Mouse (Mus musculus): ENCODE data around the gene Gm28372. TPM values are rescaled to one million over a fixed set of nuclear protein-coding genes. Genes with fewer than 3 reads are reported as not detected.

Gm28372 gene
- polyA plus RNA-seq, 1 experiment from 2014 or later, result not detected

GRCm38 (mm10) chr2:130383205-130383604 lies 21.8 kb upstream of the Gm28372 start:
- Histone ChIP-seq H3K4me1 (ENCODE audit: control insufficient read depth, insufficient read depth, low read length) (no peaks in the 10 kb centered on the region), H3K4me3 (ENCODE audit: low read depth, low read length) (no peak overlapping the region), H3K9me3 (ENCODE audit: control insufficient read depth, low read depth, low read length) (no peaks in the 10 kb centered on the region), H3K4me2 (replicated peaks; ENCODE audit: low read depth, low read length) (no peak overlapping the region), H3K9ac (replicated peaks; ENCODE audit: low read depth, low read length) (no peak overlapping the region), H3K36me3 (ENCODE audit: control insufficient read depth, insufficient read depth, low read length) (no peaks in the 10 kb centered on the region), H3K27me3 (ENCODE audit: control insufficient read depth, insufficient read depth, low read length) (no peaks in the 10 kb centered on the region), H3K27ac (ENCODE audit: low read length) (no peak overlapping the region)
- no peak for ATAC-seq (ENCODE audit: insufficient number of reproducible peaks, insufficient read depth, low FRiP score, low read depth)
- WGBS, result 56% methylated on average over 3 of the region's 3 CpGs

- no peak for ATAC-seq (ENCODE audit: insufficient number of reproducible peaks, insufficient read depth, low FRiP score, low read depth)
Observed at GRCm38 (mm10) chr2:130383895-130384294, 21.1 kb upstream of the Gm28372 start.

GRCm38 (mm10) chr2:130386212-130386611 lies 18.8 kb upstream of the Gm28372 start:
- ATAC-seq (ENCODE audit: insufficient number of reproducible peaks, insufficient read depth, low FRiP score, low read depth), result no peak

More at GRCm38 (mm10) chr2:130383895-130384294, 21.1 kb upstream of the Gm28372 start:
- H3K36me3 ChIP-seq (ENCODE audit: control insufficient read depth, insufficient read depth, low read length), result no peaks in the 10 kb centered on the region
- H3K4me2 ChIP-seq (replicated peaks; ENCODE audit: low read depth, low read length), result no peak overlapping the region
- no peak overlapping the region for H3K9ac ChIP-seq (replicated peaks; ENCODE audit: low read depth, low read length)
- no peaks in the 10 kb centered on the region for H3K9me3 ChIP-seq (ENCODE audit: control insufficient read depth, low read depth, low read length)
- H3K27me3 ChIP-seq (ENCODE audit: control insufficient read depth, insufficient read depth, low read length), result no peaks in the 10 kb centered on the region
- WGBS, result 65% methylated on average over 6 of the region's 6 CpGs
- H3K27ac ChIP-seq (ENCODE audit: low read length), result no peak overlapping the region
- no peaks in the 10 kb centered on the region for H3K4me1 ChIP-seq (ENCODE audit: control insufficient read depth, insufficient read depth, low read length)
- H3K4me3 ChIP-seq (ENCODE audit: low read depth, low read length), result no peak overlapping the region

GRCm38 (mm10) chr2:130388796-130389195 lies 16.2 kb upstream of the Gm28372 start:
- Histone ChIP-seq H3K36me3 (ENCODE audit: control insufficient read depth, insufficient read depth, low read length) (no peaks in the 10 kb centered on the region; the same call in 1 of the 2 replicates), H3K9ac (replicated peaks; ENCODE audit: low read depth, low read length) (no peak overlapping the region), H3K27ac (ENCODE audit: low read length) (no peak overlapping the region), H3K9me3 (ENCODE audit: control insufficient read depth, low read depth, low read length) (no peaks in the 10 kb centered on the region), H3K4me1 (ENCODE audit: control insufficient read depth, insufficient read depth, low read length) (no peaks in the 10 kb centered on the region), H3K4me3 (ENCODE audit: low read depth, low read length) (no peak overlapping the region), H3K27me3 (ENCODE audit: control insufficient read depth, insufficient read depth, low read length) (no peaks in the 10 kb centered on the region), H3K4me2 (replicated peaks; ENCODE audit: low read depth, low read length) (no peak overlapping the region)
- 81% methylated on average over 2 of the region's 2 CpGs for WGBS
- no peak for ATAC-seq (ENCODE audit: insufficient number of reproducible peaks, insufficient read depth, low FRiP score, low read depth)

More at GRCm38 (mm10) chr2:130386212-130386611, 18.8 kb upstream of the Gm28372 start:
- WGBS, result 68% methylated on average over 1 of the region's 1 CpGs
- Histone ChIP-seq H3K4me3 (ENCODE audit: low read depth, low read length) (no peak overlapping the region), H3K27me3 (ENCODE audit: control insufficient read depth, insufficient read depth, low read length) (no peaks in the 10 kb centered on the region), H3K9ac (replicated peaks; ENCODE audit: low read depth, low read length) (no peak overlapping the region), H3K4me2 (replicated peaks; ENCODE audit: low read depth, low read length) (no peak overlapping the region), H3K4me1 (ENCODE audit: control insufficient read depth, insufficient read depth, low read length) (no peaks in the 10 kb centered on the region), H3K9me3 (ENCODE audit: control insufficient read depth, low read depth, low read length) (no peaks in the 10 kb centered on the region), H3K36me3 (ENCODE audit: control insufficient read depth, insufficient read depth, low read length) (no peaks in the 10 kb centered on the region; the same call in 1 of the 2 replicates), H3K27ac (ENCODE audit: low read length) (no peak overlapping the region)

- H3K4me3 ChIP-seq (ENCODE audit: low read depth, low read length), result no peak overlapping the region
- no peak overlapping the region for H3K9ac ChIP-seq (replicated peaks; ENCODE audit: low read depth, low read length)
- no peaks in the 10 kb centered on the region for H3K9me3 ChIP-seq (ENCODE audit: control insufficient read depth, low read depth, low read length)
- no peak for ATAC-seq (ENCODE audit: insufficient number of reproducible peaks, insufficient read depth, low FRiP score, low read depth)
- H3K36me3 ChIP-seq (ENCODE audit: control insufficient read depth, insufficient read depth, low read length), result no peaks in the 10 kb centered on the region; the same call in 1 of the 2 replicates
- no peak overlapping the region for H3K27ac ChIP-seq (ENCODE audit: low read length)
- WGBS, result 77% methylated on average over 11 of the region's 11 CpGs
- H3K4me2 ChIP-seq (replicated peaks; ENCODE audit: low read depth, low read length), result no peak overlapping the region
- H3K27me3 ChIP-seq (ENCODE audit: control insufficient read depth, insufficient read depth, low read length), result no peaks in the 10 kb centered on the region
- H3K4me1 ChIP-seq (ENCODE audit: control insufficient read depth, insufficient read depth, low read length), result no peaks in the 10 kb centered on the region; the same call in 1 of the 2 replicates
Observed at GRCm38 (mm10) chr2:130390993-130391625, 13.9 kb upstream of the Gm28372 start.

GRCm38 (mm10) chr2:130392836-130393235 lies 12.2 kb upstream of the Gm28372 start:
- Histone ChIP-seq H3K27me3 (ENCODE audit: control insufficient read depth, insufficient read depth, low read length) (no peaks in the 10 kb centered on the region), H3K27ac (ENCODE audit: low read length) (no peak overlapping the region), H3K4me1 (ENCODE audit: control insufficient read depth, insufficient read depth, low read length) (peaks cover 9% of the 10 kb centered on the region; the same call in 1 of the 2 replicates), H3K4me3 (ENCODE audit: low read depth, low read length) (no peak overlapping the region), H3K36me3 (ENCODE audit: control insufficient read depth, insufficient read depth, low read length) (no peaks in the 10 kb centered on the region; the same call in 1 of the 2 replicates), H3K4me2 (replicated peaks; ENCODE audit: low read depth, low read length) (no peak overlapping the region), H3K9ac (replicated peaks; ENCODE audit: low read depth, low read length) (no peak overlapping the region), H3K9me3 (ENCODE audit: control insufficient read depth, low read depth, low read length) (no peaks in the 10 kb centered on the region)
- 78% methylated on average over 3 of the region's 3 CpGs for WGBS
- ATAC-seq (ENCODE audit: insufficient number of reproducible peaks, insufficient read depth, low FRiP score, low read depth), result no peak

- WGBS, result 93% methylated on average over 11 of the region's 11 CpGs
- no peak for ATAC-seq (ENCODE audit: insufficient number of reproducible peaks, insufficient read depth, low FRiP score, low read depth)
- H3K4me2 ChIP-seq (replicated peaks; ENCODE audit: low read depth, low read length), result no peak overlapping the region
Observed at GRCm38 (mm10) chr2:130395696-130396095, 9.3 kb upstream of the Gm28372 start.

GRCm38 (mm10) chr2:130397186-130397985 lies 7.7 kb upstream of the Gm28372 start, which contains the start of gene Cpxm1:
Cpxm1 (minus strand) TSS chr2:130397574.
- Histone ChIP-seq H3K9me3 (ENCODE audit: control insufficient read depth, low read depth, low read length) (no peaks in the 10 kb centered on the region), H3K36me3 (ENCODE audit: control insufficient read depth, insufficient read depth, low read length) (no peaks in the 10 kb centered on the region; the same call in 1 of the 2 replicates), H3K27me3 (ENCODE audit: control insufficient read depth, insufficient read depth, low read length) (no peaks in the 10 kb centered on the region), H3K4me1 (ENCODE audit: control insufficient read depth, insufficient read depth, low read length) (peaks cover 15% of the 10 kb centered on the region; the same call in 1 of the 2 replicates), H3K4me2 (replicated peaks; ENCODE audit: low read depth, low read length) (peak within 1 kb of the TSS; percentile 63), H3K27ac (ENCODE audit: low read length) (peak within 1 kb of the TSS; percentile 49; the same call in 1 of the 2 replicates), H3K9ac (replicated peaks; ENCODE audit: low read depth, low read length) (peak within 1 kb of the TSS; percentile 45), H3K4me3 (ENCODE audit: low read depth, low read length) (peak within 1 kb of the TSS; percentile 53)
- ATAC-seq (ENCODE audit: insufficient number of reproducible peaks, insufficient read depth, low FRiP score, low read depth), result peak; percentile 87; the same call in 1 of the 2 replicates
- 1% methylated on average over 41 of the region's 53 CpGs for WGBS

More at GRCm38 (mm10) chr2:130395696-130396095, 9.3 kb upstream of the Gm28372 start:
- no peaks in the 10 kb centered on the region for H3K27me3 ChIP-seq (ENCODE audit: control insufficient read depth, insufficient read depth, low read length)
- H3K27ac ChIP-seq (ENCODE audit: low read length), result no peak overlapping the region
- no peak overlapping the region for H3K4me3 ChIP-seq (ENCODE audit: low read depth, low read length)
- no peak overlapping the region for H3K9ac ChIP-seq (replicated peaks; ENCODE audit: low read depth, low read length)
- H3K4me1 ChIP-seq (ENCODE audit: control insufficient read depth, insufficient read depth, low read length), result peaks cover 15% of the 10 kb centered on the region; the same call in 1 of the 2 replicates
- no peaks in the 10 kb centered on the region for H3K9me3 ChIP-seq (ENCODE audit: control insufficient read depth, low read depth, low read length)
- no peaks in the 10 kb centered on the region; the same call in 1 of the 2 replicates for H3K36me3 ChIP-seq (ENCODE audit: control insufficient read depth, insufficient read depth, low read length)
